Mouse (Mus musculus) forebrain, embryonic 16.5 days (tissue): ENCODE measurements around the gene Nt5dc2. TPM values are rescaled to one million over a fixed set of nuclear protein-coding genes. Genes with fewer than 3 reads are reported as not detected.

Experiments
- ATAC-seq: fragments of 200-750 bp; cut with Nextera tagmentation; 2 replicates; pipeline ENCODE4 v1.8.0; 2017; ENCODE audit warnings: mild to moderate bottlenecking, moderate library complexity
- H3K27ac ChIP-seq: fragments of 300-500 bp; sonication (generic); 2 replicates; pipeline ENCODE4 v1.5.1; 2014; ENCODE audit warnings: low read length, control low read depth
- H3K27me3 ChIP-seq: fragments of 300-500 bp; sonication (generic); replicated peaks from 2 replicates; pipeline ENCODE4 v1.6.1; 2014; ENCODE audit warnings: low read length; ENCODE audit not compliant: control insufficient read depth, insufficient read depth
- H3K36me3 ChIP-seq: fragments of 300-500 bp; sonication (generic); 2 replicates; pipeline ENCODE4 v1.6.1; 2014; ENCODE audit not compliant: control insufficient read depth, insufficient read depth
- H3K4me1 ChIP-seq: fragments of 300-500 bp; sonication (generic); replicated peaks from 2 replicates; pipeline ENCODE4 v1.6.1; 2014; ENCODE audit warnings: low read length; ENCODE audit not compliant: control insufficient read depth, insufficient read depth
- H3K4me2 ChIP-seq: fragments of 300-500 bp; sonication (generic); 2 replicates; pipeline ENCODE4 v1.6.1; 2014; ENCODE audit warnings: mild to moderate bottlenecking, low read length, control low read depth
- H3K4me3 ChIP-seq: fragments of 300-500 bp; sonication (generic); replicated peaks from 2 replicates; pipeline ENCODE4 v1.5.1; 2014; ENCODE audit warnings: mild to moderate bottlenecking, low read length, control low read depth
- H3K9ac ChIP-seq: fragments of 300-500 bp; sonication (generic); replicated peaks from 2 replicates; pipeline ENCODE4 v1.6.1; 2014; ENCODE audit warnings: low read depth, low read length, control low read depth
- H3K9me3 ChIP-seq: fragments of 300-500 bp; sonication (generic); 2 replicates; pipeline ENCODE4 v1.6.1; 2016; ENCODE audit warnings: low read length; ENCODE audit not compliant: control insufficient read depth
- whole genome bisulfite sequencing: fragments of 180-500 bp; shearing (Covaris S2); extraction: QIAGEN DNeasy Blood & Tissue Kit; methylation state at CpG from one replicate; pipeline ENCODE4 v1.1.7; 2014; 5-methylcytosine and 5-hydroxymethylcytosine counted together
- polyA plus RNA-seq: library from polyadenylated mRNA; unstranded; fragments of >200 nt; fragmentation: Nextera tagmentation; extraction: Ambion mirVana; gene quantifications from 2 replicates; pipeline ENCODE4 v1.2.1, GENCODE M21; 2015

Nt5dc2 gene
- polyA plus RNA-seq, 1 experiment from 2014 or later = 146 TPM

GRCm38 (mm10) chr14:31171821-31172220, 41.0 kb downstream of the Nt5dc2 start:
- Histone ChIP-seq H3K36me3 (peaks cover 56% of the 10 kb centered on the region), H3K27me3 (no peaks in the 10 kb centered on the region), H3K4me3 (no peak overlapping the region), H3K4me2 (no peak overlapping the region), H3K9me3 (no peaks in the 10 kb centered on the region), H3K27ac (no peak overlapping the region), H3K9ac (no peak overlapping the region), H3K4me1 (peaks cover 1% of the 10 kb centered on the region)
- WGBS = 95% methylated on average over 15 of the region's 15 CpGs
- ATAC-seq = no peak

- 83% methylated on average over 18 of the region's 18 CpGs for WGBS
- H3K27ac ChIP-seq = no peak overlapping the region
- H3K4me2 ChIP-seq = no peak overlapping the region
- no peaks in the 10 kb centered on the region for H3K9me3 ChIP-seq
- H3K4me1 ChIP-seq = no peaks in the 10 kb centered on the region
- H3K9ac ChIP-seq = no peak overlapping the region
- no peak overlapping the region for H3K4me3 ChIP-seq
- no peak for ATAC-seq
- no peaks in the 10 kb centered on the region for H3K27me3 ChIP-seq
- H3K36me3 ChIP-seq = peaks cover 63% of the 10 kb centered on the region
Observed at GRCm38 (mm10) chr14:31172781-31173455, 42.1 kb downstream of the Nt5dc2 start.

- Histone ChIP-seq H3K9me3 (no peaks in the 10 kb centered on the region), H3K4me1 (no peaks in the 10 kb centered on the region), H3K36me3 (peaks cover 64% of the 10 kb centered on the region), H3K27ac (no peak overlapping the region), H3K27me3 (no peaks in the 10 kb centered on the region), H3K9ac (no peak overlapping the region), H3K4me3 (no peak overlapping the region), H3K4me2 (no peak overlapping the region)
- ATAC-seq = no peak
- 92% methylated on average over 7 of the region's 7 CpGs for WGBS
Observed at GRCm38 (mm10) chr14:31173537-31173936, 42.7 kb downstream of the Nt5dc2 start.

GRCm38 (mm10) chr14:31177287-31177686, 46.4 kb downstream of the Nt5dc2 start:
- H3K9me3 ChIP-seq = no peaks in the 10 kb centered on the region
- no peak overlapping the region for H3K27ac ChIP-seq
- H3K4me3 ChIP-seq = no peak overlapping the region
- no peak for ATAC-seq
- WGBS = 90% methylated on average over 16 of the region's 16 CpGs
- no peak overlapping the region for H3K9ac ChIP-seq
- H3K27me3 ChIP-seq = no peaks in the 10 kb centered on the region
- peaks cover 70% of the 10 kb centered on the region for H3K36me3 ChIP-seq
- H3K4me2 ChIP-seq = no peak overlapping the region
- H3K4me1 ChIP-seq = no peaks in the 10 kb centered on the region

- H3K9me3 ChIP-seq = no peaks in the 10 kb centered on the region
- no peak overlapping the region for H3K9ac ChIP-seq
- no peak for ATAC-seq
- 88% methylated on average over 5 of the region's 5 CpGs for WGBS
- no peaks in the 10 kb centered on the region for H3K4me1 ChIP-seq
- H3K4me3 ChIP-seq = no peak overlapping the region
- H3K36me3 ChIP-seq = peaks cover 70% of the 10 kb centered on the region
- no peaks in the 10 kb centered on the region for H3K27me3 ChIP-seq
- no peak overlapping the region for H3K4me2 ChIP-seq
- no peak overlapping the region for H3K27ac ChIP-seq
Observed at GRCm38 (mm10) chr14:31177715-31178114, 46.9 kb downstream of the Nt5dc2 start.

- H3K4me3 ChIP-seq = no peak overlapping the region
- no peak overlapping the region for H3K9ac ChIP-seq
- 85% methylated on average over 12 of the region's 12 CpGs for WGBS
- H3K27me3 ChIP-seq = no peaks in the 10 kb centered on the region
- no peak for ATAC-seq
- H3K9me3 ChIP-seq = no peaks in the 10 kb centered on the region
- no peak overlapping the region for H3K27ac ChIP-seq
- no peak overlapping the region for H3K4me2 ChIP-seq
- H3K36me3 ChIP-seq = peaks cover 75% of the 10 kb centered on the region
- H3K4me1 ChIP-seq = no peaks in the 10 kb centered on the region
Observed at GRCm38 (mm10) chr14:31179677-31180365, 49.0 kb downstream of the Nt5dc2 start.

- Histone ChIP-seq H3K27ac (no peak overlapping the region), H3K27me3 (no peaks in the 10 kb centered on the region), H3K9ac (no peak overlapping the region), H3K4me1 (no peaks in the 10 kb centered on the region), H3K9me3 (no peaks in the 10 kb centered on the region), H3K36me3 (peaks cover 76% of the 10 kb centered on the region), H3K4me2 (no peak overlapping the region), H3K4me3 (no peak overlapping the region)
- 82% methylated on average over 4 of the region's 4 CpGs for WGBS
- no peak for ATAC-seq
Observed at GRCm38 (mm10) chr14:31181512-31181911, 50.7 kb downstream of the Nt5dc2 start.

GRCm38 (mm10) chr14:31182786-31183290, 52.0 kb downstream of the Nt5dc2 start:
- Histone ChIP-seq H3K4me2 (no peak overlapping the region), H3K4me3 (no peak overlapping the region), H3K4me1 (no peaks in the 10 kb centered on the region), H3K9me3 (no peaks in the 10 kb centered on the region), H3K9ac (no peak overlapping the region), H3K36me3 (peaks cover 78% of the 10 kb centered on the region), H3K27me3 (no peaks in the 10 kb centered on the region), H3K27ac (no peak overlapping the region)
- no peak for ATAC-seq
- 79% methylated on average over 2 of the region's 2 CpGs for WGBS

GRCm38 (mm10) chr14:31183541-31183940, 52.7 kb downstream of the Nt5dc2 start:
- no peak overlapping the region for H3K4me3 ChIP-seq
- no peaks in the 10 kb centered on the region for H3K4me1 ChIP-seq
- H3K27me3 ChIP-seq = no peaks in the 10 kb centered on the region
- no peak overlapping the region for H3K27ac ChIP-seq
- H3K4me2 ChIP-seq = no peak overlapping the region
- H3K36me3 ChIP-seq = peaks cover 80% of the 10 kb centered on the region
- 94% methylated on average over 5 of the region's 5 CpGs for WGBS
- ATAC-seq = no peak
- no peaks in the 10 kb centered on the region for H3K9me3 ChIP-seq
- no peak overlapping the region for H3K9ac ChIP-seq
